Mouse (Mus musculus): ENCODE measurements around the gene Slc6a2. TPM values are rescaled to one million over a fixed set of nuclear protein-coding genes. Genes with fewer than 3 reads are reported as not detected.

The Slc6a2 gene
- 0.07 TPM in 1 of 2 replicates, not detected in the other for polyA plus RNA-seq (2012; ENCODE audit: insufficient read depth, low replicate concordance)

DNA sequence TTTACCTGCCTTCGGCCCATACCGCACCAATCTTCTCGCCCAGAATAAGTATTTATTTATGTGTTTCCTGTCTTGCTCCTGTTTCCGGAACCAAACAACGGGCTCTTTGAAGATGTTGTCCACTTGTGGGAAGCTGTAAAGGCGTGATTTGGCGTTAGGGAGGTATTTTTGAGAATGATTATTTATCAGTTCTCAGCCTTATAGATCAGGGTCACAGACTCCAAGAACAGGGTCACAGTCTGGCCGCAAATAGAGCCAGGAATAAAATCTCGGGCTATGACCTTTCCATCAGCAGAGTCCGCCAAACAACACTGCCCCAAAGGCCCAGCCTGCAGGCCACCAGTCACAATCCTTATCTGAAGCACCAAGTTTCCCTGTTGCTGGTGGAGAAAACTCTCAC, at the start of gene Slc6a2:
TSS of gene Slc6a2 (plus strand) at position 301 of the 400 bp plus-strand sequence.
- Histone ChIP-seq H3K4me1 (no peaks in the 10 kb centered on the region), H3K4me3 (replicated peaks) (no peak within 1 kb of the TSS), H3K36me3 (replicated peaks; ENCODE audit: low read length) (no peaks in the 10 kb centered on the region), H3K9me3 (peaks cover 17% of the 10 kb centered on the region), H3K27me3 (replicated peaks) (peaks cover 28% of the 10 kb centered on the region)
- no peak for TF ChIP-seq GATA1 (IDR thresholded peaks at IDR 0.05; ENCODE audit: borderline replicate concordance, low read length)
- TF ChIP-seq FLI1 (IDR thresholded peaks at IDR 0.05; ENCODE audit: low read length) = no peak

DNA sequence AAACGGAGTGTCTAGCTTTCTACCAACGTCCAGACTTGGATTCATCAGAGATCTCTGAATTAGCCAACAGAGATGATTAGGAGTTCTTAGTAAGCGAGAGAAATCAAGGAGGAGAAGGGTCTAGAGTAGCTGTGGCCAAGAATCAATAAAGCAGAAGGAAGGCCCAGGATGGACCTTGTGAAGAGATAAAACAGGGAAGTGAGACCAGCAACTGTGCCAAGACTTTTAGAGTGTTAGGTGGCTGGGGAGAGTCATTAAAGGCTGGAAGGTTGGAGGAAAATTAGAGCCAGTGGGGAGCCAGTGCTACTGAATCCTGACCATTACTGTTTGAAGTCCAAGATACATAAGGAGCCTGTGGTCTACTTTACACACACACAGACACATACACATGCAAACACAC, 48.4 kb upstream of the Slc6a2 start:
- H3K36me3 ChIP-seq (replicated peaks; ENCODE audit: low read length) = no peaks in the 10 kb centered on the region
- no peaks in the 10 kb centered on the region for H3K4me1 ChIP-seq
- no peaks in the 10 kb centered on the region for H3K27me3 ChIP-seq (replicated peaks)
- TF ChIP-seq GATA1 (IDR thresholded peaks at IDR 0.05; ENCODE audit: borderline replicate concordance, low read length) = no peak
- no peak for TF ChIP-seq FLI1 (IDR thresholded peaks at IDR 0.05; ENCODE audit: low read length)
- H3K4me3 ChIP-seq (replicated peaks) = no peak overlapping the region
- H3K9me3 ChIP-seq = no peaks in the 10 kb centered on the region

DNA sequence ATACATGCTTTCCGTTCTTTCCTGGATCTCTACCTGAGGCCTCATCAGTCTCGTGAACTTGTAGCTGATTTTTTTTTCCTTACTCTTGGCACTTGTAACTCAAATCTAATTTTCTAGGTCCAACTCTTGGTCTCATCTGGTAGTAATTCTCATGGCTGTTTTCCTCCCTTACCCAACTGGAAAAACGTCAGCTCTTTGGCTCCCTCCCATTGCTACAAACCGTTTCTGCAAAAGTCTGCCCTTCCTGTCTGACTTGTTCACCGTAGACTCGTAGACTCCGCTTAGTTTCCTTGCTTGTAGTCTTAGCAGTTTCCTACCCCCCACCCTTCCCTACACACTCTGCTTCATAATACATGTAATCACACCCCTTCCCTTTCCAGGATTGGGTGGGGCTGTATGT, 46.5 kb upstream of the Slc6a2 start:
- no peaks in the 10 kb centered on the region for H3K36me3 ChIP-seq (replicated peaks; ENCODE audit: low read length)
- TF ChIP-seq FLI1 (IDR thresholded peaks at IDR 0.05; ENCODE audit: low read length) = no peak
- TF ChIP-seq GATA1 (IDR thresholded peaks at IDR 0.05; ENCODE audit: borderline replicate concordance, low read length) = no peak
- H3K9me3 ChIP-seq = no peaks in the 10 kb centered on the region
- H3K27me3 ChIP-seq (replicated peaks) = no peaks in the 10 kb centered on the region
- no peaks in the 10 kb centered on the region for H3K4me1 ChIP-seq
- no peak overlapping the region for H3K4me3 ChIP-seq (replicated peaks)

DNA sequence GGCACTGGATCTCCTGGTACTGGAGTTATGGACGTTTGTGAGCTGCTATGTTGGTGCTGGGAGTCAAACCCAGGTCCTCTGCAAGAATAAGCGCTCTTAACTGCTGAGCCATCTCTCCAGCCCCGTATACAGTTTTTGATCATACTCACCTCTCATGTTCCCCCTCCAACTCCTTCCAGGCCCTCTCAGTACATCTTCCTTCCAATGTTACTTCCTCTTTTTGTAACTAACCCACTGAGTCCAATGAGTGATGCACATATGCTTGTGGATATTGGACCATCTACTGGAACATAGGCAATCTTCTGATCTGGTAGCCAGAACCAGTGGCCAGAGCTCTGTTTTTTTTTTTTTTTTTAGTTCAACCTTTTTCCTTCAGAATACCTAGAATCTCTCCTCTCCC, 43.8 kb upstream of the Slc6a2 start:
- no peaks in the 10 kb centered on the region for H3K4me1 ChIP-seq
- H3K4me3 ChIP-seq (replicated peaks) = no peak overlapping the region
- H3K36me3 ChIP-seq (replicated peaks; ENCODE audit: low read length) = no peaks in the 10 kb centered on the region
- H3K27me3 ChIP-seq (replicated peaks) = no peaks in the 10 kb centered on the region
- TF ChIP-seq FLI1 (IDR thresholded peaks at IDR 0.05; ENCODE audit: low read length) (no peak), GATA1 (IDR thresholded peaks at IDR 0.05; ENCODE audit: borderline replicate concordance, low read length) (no peak)
- H3K9me3 ChIP-seq = no peaks in the 10 kb centered on the region

DNA sequence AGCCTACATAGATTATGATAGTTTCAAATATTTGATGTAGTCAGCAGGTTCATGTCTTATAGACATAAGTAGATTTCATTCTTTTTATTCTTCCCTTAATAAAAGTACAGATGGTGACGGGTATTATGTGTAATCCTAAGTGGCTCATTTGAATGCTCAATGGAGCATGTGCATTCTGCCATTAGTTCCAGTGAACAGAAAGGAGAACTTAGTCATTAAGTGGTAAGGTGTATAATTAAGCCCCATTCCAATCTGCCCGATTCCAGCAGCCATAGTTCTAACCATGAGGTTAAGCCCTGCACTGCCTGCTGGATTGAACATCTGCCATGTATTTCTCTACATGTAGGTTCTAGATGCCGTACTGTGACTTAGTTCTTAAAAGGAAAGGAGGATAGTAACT, 38.1 kb upstream of the Slc6a2 start:
- Histone ChIP-seq H3K4me1 (no peaks in the 10 kb centered on the region), H3K27me3 (replicated peaks) (no peaks in the 10 kb centered on the region), H3K4me3 (replicated peaks) (no peak overlapping the region), H3K36me3 (replicated peaks; ENCODE audit: low read length) (no peaks in the 10 kb centered on the region), H3K9me3 (peaks cover 4% of the 10 kb centered on the region)
- TF ChIP-seq FLI1 (IDR thresholded peaks at IDR 0.05; ENCODE audit: low read length) = no peak
- no peak for TF ChIP-seq GATA1 (IDR thresholded peaks at IDR 0.05; ENCODE audit: borderline replicate concordance, low read length)

DNA sequence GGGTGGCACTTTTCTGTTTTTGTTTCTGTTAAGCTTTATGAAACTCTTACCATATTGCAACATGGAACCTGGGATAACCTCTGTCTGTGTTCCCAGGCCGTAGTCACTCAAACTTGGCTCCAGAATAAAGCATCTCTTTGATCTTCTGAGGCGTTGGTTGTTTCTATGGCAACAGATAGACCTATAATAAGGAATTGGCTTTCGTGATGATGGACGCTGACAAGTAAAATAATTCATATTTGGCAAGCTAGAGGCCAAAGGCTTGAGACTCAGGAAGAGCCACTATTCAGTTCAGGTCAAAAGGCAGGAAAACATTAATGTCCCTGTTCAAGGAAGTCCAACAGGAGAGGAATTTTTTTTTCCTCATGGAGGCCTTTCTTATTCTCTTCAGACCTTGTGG, 30.9 kb upstream of the Slc6a2 start:
- TF ChIP-seq FLI1 (IDR thresholded peaks at IDR 0.05; ENCODE audit: low read length) (no peak), GATA1 (IDR thresholded peaks at IDR 0.05; ENCODE audit: borderline replicate concordance, low read length) (no peak)
- Histone ChIP-seq H3K4me1 (no peaks in the 10 kb centered on the region), H3K4me3 (replicated peaks) (no peak overlapping the region), H3K27me3 (replicated peaks) (no peaks in the 10 kb centered on the region), H3K9me3 (no peaks in the 10 kb centered on the region), H3K36me3 (replicated peaks; ENCODE audit: low read length) (no peaks in the 10 kb centered on the region)

DNA sequence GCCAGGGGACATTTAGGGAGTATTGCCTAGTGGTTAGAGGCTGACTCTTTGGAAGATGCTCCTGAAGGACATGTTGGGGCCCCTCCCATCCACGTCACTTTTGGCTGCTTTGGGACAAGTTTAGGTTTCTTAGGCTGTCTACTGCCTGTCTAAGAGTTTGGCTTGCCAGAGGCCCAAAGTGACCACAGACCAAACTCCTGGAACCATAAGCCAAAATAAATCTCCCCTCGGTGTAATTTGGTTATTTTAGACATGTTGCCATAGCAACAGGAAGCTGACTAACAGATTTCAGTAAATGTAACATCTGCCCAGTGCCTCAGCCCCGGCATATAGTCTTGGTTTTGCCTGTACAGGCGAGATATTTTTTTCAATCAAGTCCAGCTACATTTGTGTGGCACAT, 21.8 kb upstream of the Slc6a2 start:
- H3K36me3 ChIP-seq (replicated peaks; ENCODE audit: low read length) = no peaks in the 10 kb centered on the region
- H3K4me1 ChIP-seq = no peaks in the 10 kb centered on the region
- no peaks in the 10 kb centered on the region for H3K27me3 ChIP-seq (replicated peaks)
- H3K4me3 ChIP-seq (replicated peaks) = no peak overlapping the region
- no peak for TF ChIP-seq FLI1 (IDR thresholded peaks at IDR 0.05; ENCODE audit: low read length)
- no peak for TF ChIP-seq GATA1 (IDR thresholded peaks at IDR 0.05; ENCODE audit: borderline replicate concordance, low read length)
- no peaks in the 10 kb centered on the region for H3K9me3 ChIP-seq

DNA sequence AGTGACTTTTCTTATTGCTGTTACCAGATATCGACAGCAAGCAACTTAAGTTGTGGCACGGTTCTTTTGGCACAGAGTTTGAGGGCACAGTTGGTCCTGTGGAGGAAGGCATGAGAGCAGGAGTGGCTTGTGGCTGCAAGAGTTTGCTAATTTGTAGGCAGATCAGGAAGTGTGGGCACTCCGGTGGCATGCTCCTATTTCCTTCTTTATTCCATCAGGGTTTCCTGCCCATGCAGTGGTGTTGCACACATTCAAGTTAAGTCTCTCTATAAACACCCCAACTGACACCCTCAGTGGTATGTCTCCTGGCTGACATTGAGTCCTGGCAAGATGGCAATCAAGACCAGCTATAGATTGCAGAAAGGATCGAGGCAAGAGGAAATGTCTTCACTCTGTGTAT, 10.8 kb upstream of the Slc6a2 start:
- Histone ChIP-seq H3K9me3 (peaks cover 12% of the 10 kb centered on the region; the same call in 1 of the 2 replicates), H3K4me1 (no peaks in the 10 kb centered on the region), H3K27me3 (replicated peaks) (no peaks in the 10 kb centered on the region), H3K4me3 (replicated peaks) (no peak overlapping the region), H3K36me3 (replicated peaks; ENCODE audit: low read length) (no peaks in the 10 kb centered on the region)
- TF ChIP-seq GATA1 (IDR thresholded peaks at IDR 0.05; ENCODE audit: borderline replicate concordance, low read length) (no peak), FLI1 (IDR thresholded peaks at IDR 0.05; ENCODE audit: low read length) (no peak)

DNA sequence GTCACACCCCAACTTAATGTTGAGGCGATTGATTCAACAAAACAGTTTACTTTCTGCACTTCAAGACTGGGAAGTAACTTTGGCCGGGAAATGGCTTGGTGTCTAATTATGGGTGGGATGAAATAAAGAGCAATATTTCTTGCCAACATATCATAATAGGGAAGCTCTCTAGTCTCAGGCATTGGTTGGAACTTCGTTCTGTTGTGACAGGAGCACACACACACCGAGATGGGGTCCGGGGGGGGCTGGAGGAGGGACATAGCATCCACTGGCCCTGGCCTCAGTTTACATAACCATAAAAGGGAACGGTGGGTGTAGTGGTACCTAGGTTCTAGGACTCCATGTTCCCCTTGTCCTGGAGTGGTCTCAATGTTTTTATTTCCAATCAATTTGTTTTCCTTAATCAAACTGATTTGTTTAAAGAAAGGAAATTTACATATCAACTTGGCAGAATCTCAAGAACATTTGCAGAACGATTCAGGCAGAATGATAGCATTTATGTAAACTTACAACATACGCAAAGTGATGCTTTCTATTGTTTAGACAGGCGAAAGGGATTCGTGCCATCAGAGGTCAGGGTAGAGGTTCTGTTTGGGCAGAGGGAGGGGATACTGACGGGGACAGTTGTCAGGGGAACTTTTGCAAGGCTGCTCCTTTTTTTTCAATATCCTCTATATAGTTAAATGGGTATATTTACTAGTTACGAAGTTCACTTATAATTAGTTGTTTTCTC, 9.1 kb upstream of the Slc6a2 start:
- TF ChIP-seq GATA1 (IDR thresholded peaks at IDR 0.05; ENCODE audit: borderline replicate concordance, low read length) = no peak
- no peak for TF ChIP-seq FLI1 (IDR thresholded peaks at IDR 0.05; ENCODE audit: low read length)
- Histone ChIP-seq H3K9me3 (peaks cover 7% of the 10 kb centered on the region; the same call in 1 of the 2 replicates), H3K36me3 (replicated peaks; ENCODE audit: low read length) (no peaks in the 10 kb centered on the region)

DNA sequence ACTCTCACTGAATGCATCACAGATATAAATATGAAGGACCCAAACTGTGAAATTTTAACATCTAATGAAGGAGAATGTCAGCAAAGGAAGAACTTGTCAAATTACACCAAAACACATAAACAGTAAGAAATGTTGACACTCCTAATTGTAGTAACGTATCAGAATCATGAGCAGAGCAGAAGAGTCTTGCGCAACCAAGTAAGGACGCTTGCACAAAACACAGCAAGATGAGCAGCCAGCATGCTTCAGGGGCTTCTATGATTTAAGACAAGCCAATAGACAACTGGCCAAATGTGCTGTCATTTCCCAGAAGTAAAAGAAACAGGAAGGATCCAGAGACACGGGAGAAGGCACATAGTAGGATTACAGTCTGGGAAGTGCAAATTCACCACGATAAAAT, 5.8 kb upstream of the Slc6a2 start:
- H3K9me3 ChIP-seq = peaks cover 12% of the 10 kb centered on the region; the same call in 1 of the 2 replicates
- TF ChIP-seq FLI1 (IDR thresholded peaks at IDR 0.05; ENCODE audit: low read length) (no peak), GATA1 (IDR thresholded peaks at IDR 0.05; ENCODE audit: borderline replicate concordance, low read length) (no peak)
- no peaks in the 10 kb centered on the region for H3K27me3 ChIP-seq (replicated peaks)

More for the DNA sequence above, 9.1 kb upstream of the Slc6a2 start:
- no peaks in the 10 kb centered on the region for H3K27me3 ChIP-seq (replicated peaks)
- no peaks in the 10 kb centered on the region for H3K4me1 ChIP-seq
- no peak overlapping the region for H3K4me3 ChIP-seq (replicated peaks)

More for the DNA sequence above, 5.8 kb upstream of the Slc6a2 start:
- H3K4me3 ChIP-seq (replicated peaks) = no peak overlapping the region
- no peaks in the 10 kb centered on the region for H3K36me3 ChIP-seq (replicated peaks; ENCODE audit: low read length)
- no peaks in the 10 kb centered on the region for H3K4me1 ChIP-seq
